Mouse (Mus musculus): ENCODE data around the gene Naga.

Gene Naga

DNA sequence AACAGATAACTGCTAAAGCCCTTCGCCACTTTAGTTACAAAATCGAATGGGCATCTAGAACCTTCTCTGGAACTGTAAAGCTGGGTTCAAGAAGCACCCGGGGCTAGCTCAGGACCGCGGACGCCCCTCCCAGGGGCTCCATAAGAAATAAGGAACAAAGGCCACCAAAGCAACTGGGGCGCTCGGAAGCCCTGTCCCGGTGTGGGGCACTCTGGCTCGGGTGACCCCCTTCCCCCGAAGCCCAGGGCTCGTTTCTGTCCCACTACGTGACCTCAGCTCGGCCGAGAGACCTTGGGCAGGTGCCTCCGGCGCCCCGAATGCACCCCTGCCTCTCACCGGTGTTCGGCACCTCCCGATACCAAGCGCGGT, 15.0 kb upstream of the Naga start:
- DNase-seq = no peak

- no peak for DNase-seq
Measured at GRCm38 (mm10) chr15:82353078-82353744, 14.5 kb upstream of the Naga start.

DNA sequence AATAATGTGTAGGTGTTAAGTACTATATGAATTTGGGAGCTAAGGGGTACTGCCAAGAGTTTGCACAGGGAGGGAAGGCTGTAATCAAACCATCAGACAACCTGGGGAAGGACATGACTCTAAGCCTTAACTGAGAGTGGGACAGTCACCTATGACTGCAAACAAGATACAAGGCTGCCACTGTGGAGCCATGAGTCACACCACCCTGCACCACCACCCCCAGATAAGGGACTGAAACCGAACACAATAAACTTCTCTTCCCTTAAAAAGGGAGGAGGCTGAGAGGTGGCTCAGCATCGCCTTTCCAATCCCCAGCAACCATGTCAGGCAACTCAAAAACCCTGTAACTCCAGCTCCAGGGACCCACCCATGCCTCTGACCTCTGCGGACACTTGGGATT, 12.8 kb upstream of the Naga start:
- no peak for DNase-seq

- no peak for DNase-seq
Measured at GRCm38 (mm10) chr15:82350349-82350748, 11.6 kb upstream of the Naga start.

DNA sequence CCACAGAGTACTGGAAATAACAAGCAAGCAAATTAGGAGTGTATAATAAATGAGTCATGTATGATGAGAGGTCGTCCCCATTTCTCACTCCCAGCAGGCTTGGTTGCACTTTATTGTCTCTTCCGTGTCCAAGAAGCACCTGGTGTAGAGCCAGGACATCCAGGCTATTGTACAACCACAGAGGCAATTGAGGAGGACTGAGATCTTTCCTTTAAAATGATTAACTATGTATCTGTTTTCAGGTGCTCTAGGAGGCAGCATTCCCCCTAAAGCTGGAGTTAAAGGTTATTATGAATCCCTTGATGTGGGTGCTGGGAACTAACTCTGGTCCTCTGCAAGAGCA, 10.2 kb upstream of the Naga start:
- no peak for DNase-seq

DNA sequence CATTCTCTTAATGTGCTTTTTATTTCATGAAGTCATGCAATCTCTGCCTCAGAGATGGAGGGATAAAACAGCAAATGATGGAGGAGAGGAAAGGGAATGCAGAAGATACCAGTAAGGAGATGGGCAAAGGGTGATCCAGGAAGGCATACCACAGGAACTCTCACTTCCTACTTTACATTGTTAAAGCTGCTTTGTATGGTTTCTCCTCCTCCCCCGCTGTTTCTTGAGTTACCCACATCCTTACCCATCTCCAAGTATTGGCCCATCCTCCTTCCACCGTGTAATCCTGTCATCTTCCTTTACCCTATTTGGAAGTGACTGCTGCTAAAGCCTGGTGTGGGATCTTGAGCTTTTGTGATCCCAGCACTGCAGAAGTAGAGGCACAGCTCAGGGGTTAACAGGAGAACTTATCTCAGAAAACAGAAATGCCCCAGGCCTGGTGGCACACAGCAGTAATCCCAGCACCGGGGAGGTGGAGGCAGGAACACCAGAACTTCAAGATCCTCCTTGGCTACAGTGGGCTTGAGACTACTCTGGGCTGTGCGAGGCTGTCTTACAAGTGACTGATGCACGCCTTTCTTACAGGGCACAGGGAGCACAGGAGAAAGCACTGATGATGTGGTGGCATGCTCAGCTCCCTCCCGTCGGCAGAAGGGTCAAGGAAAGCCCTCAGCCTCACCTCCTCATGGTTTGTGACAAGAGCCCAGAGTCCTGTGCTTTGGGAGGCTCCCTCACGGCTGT, 9.7 kb upstream of the Naga start:
- DNase-seq = no peak

DNA sequence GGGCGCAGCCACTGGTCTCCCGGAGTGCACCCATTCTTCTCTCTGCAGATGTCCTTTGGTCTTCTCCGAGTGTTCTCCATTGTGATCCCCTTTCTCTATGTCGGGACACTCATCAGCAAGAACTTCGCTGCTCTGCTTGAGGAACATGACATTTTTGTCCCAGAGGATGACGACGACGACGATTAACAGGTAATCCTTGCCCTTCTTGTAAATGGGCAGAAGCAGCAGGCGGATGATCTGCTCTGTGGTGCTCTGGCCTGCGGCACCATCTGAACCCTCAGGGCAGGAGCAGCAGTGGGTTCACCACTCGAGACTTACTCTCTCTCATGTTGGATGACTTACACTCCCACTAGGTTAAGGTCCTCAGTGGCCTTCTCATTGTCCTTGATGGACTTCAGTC, 9.1 kb upstream of the Naga start:
- no peak for DNase-seq

- no peak for DNase-seq
Measured at GRCm38 (mm10) chr15:82347303-82347676, 8.6 kb upstream of the Naga start.

DNA sequence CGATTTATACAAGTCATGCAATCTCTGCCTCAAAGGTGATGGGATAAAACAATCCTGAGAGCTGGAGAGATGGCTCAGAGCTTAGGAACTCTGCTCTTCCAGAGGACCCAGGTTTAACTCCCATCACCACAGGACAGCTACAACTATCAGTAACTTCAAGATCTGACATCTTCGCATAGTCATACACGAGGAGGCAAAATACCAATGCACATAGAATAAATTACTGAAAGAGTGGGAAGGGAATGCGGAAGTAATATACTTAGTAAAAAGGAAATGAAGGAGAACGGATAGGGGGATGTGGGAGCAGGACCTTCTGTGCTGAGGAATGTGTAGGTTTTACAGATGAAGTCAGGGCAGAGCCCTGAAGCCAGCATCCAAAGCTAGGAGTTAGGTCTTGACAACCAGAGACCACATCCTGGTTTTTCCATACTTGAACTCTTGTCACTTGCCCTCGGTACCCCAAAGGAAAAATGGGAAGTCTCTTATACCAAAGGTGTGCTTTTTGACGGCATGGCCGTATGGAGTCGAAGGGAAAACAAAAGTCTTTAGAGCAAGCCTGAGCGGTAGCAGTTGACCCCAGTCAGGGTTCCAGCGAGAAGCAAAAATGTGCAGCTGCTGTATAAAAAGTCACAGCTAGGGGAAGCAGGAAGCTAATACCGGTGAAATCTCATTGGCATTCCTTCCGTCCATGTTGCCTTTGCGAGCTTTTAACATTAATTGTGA, 8.0 kb upstream of the Naga start:
- peak; percentile 44 for DNase-seq

DNA sequence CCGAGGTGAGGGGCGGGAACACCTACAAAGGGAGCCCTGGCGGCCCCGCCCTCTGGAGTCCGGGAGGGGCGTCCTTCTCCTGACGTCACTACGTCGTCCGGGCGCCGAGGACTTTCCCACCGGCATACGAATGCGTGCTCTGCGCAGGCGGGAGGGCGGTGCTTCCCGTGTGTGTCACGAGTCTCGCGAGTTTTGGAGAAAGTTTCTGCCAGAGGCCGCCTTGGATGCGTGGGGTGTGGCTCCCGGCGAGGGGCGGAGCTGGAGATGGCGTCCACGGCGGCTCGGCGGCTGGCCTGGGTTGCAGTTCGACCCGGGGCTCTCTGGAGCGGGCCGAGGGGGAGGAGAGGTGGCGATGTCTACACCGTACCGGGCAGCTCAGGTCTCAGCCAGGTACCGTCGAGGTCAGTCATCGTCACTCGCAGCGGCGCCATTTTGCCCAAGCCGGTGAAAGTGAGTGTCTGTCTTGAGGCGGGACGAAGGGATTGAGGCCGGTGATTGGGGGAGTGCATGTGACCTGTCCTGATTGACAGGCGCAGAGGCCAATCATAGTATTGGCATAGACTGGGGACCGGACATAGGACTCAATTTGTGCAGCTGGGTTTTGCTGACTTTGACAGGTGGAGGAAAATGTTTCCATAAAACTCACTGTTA, 7.2 kb upstream of the Naga start:
- DNase-seq = peak; percentile 98

GRCm38 (mm10) chr15:82344971-82345370, 6.2 kb upstream of the Naga start:
- peak; percentile 53 for DNase-seq

GRCm38 (mm10) chr15:82343368-82344287, 4.9 kb upstream of the Naga start:
- peak; percentile 60 for DNase-seq

DNA sequence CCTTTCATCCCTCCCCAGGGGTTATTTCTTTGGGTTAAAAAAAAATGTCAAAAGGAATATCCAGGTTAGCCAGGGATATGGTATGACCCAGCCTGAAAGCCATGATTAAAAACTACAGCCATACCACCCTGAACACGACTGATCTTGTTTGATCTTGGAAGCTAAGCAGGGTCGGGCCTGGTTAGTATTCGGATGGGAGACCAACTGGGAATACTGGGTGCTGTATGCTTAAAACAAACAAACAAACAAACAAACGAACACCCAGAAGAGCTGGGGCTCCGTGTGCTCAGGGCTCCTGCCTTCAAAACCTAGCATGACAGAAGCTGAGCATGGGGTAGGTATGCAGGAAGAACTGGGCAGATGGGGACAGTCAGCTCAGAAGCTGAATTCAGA, 3.8 kb upstream of the Naga start:
- DNase-seq = no peak

GRCm38 (mm10) chr15:82341675-82342542, 3.2 kb upstream of the Naga start:
- no peak for DNase-seq

GRCm38 (mm10) chr15:82341036-82341501, 2.3 kb upstream of the Naga start:
- peak; percentile 42 for DNase-seq

- no peak for DNase-seq
Measured at GRCm38 (mm10) chr15:82340414-82341035, 1.8 kb upstream of the Naga start.

DNA sequence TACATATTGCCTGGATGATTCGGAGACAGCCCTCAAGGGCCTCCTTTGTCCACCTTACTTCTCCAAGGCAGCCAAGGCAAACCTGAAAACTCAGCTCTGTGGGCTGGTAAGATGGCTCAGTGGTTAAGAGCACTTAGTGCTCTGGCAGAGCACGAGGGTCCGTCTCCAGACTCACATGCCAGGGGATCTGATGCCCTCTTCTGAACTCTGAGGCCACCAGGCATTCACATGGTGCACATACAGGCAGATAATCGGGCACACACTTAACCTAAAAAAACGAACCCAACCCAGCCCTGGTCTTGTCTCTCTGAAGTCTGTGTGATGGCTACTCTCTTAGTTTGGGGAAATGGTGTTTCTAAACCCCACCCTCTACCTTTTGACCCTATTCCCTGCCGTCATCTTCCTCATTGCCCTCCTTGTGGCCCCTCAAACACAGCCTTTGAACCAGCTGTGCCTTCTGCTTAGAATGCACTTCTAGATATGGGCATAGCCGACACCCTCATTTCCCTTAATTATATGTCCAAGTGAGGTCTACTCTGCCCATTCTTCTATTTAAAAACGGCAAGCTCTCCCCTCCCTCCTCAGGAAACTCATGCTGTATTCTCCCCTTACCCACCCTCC, 1.0 kb upstream of the Naga start:
- DNase-seq = no peak

DNA sequence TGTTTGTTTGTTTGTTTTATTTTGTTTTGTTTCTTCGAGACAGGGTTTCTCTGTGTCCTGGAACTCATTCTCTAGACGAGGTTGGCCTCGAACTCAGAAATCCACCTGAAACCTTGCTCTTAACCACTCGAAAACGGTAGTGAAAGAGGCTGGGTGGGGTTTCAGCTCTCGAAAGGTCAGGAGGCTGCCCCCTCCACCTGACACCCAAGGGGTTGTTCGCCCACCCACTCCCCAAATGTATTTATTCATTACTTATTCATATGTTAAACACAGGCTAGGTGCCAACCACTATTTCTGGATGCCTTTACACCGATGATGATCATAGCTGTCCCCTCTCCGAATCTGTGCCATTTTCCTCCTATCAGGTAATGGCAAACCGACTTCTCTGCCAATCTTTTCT, 425 bp upstream of the Naga start:
- peak; percentile 70 for DNase-seq

GRCm38 (mm10) chr15:82337875-82338274, 850 bp downstream of the Naga start:
- DNase-seq = peak; percentile 55

GRCm38 (mm10) chr15:82336629-82337028, 2.1 kb downstream of the Naga start:
- no peak for DNase-seq

GRCm38 (mm10) chr15:82335194-82335593, 3.5 kb downstream of the Naga start:
- DNase-seq = peak; percentile 65
